Mouse (Mus musculus): Measurements from ENCODE around the gene Mief1. TPM values are rescaled to one million over a fixed set of nuclear protein-coding genes. Genes with fewer than 3 reads are reported as not detected.

Gene Mief1
- polyA plus RNA-seq, 1 experiment from 2014 or later: 36.4 TPM

DNA sequence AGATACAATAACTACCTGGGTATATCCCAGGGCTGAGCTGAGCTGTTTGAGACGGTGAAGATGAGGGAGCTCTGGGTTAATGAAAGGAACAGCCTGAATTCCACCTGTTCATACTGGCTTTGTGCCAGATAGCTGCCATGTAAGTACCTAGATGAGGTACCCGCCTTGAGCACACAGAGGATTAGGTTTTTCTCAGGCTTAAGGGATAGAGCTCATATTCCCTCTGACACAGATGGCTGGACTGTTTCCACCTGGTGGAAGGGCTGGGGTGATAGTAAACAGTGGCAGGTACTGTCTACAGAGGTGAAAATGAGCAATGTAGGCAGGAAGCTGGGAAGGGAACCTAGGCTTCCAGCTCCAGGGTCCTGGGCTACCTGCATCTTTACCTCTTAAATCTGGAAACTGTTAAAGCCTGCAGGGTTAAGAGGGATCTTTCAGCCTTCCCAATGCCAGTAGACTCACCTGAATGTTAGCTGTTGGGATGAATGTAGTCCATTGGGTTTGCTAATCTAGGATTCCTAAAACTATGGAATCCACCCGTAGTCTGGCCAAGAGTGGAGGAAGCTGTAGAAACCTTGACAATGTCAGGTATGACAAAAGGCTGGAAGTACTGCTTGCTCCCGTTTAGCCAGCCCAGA, 23.9 kb downstream of the Mief1 start:
- Histone ChIP-seq H3K27ac (replicated peaks) (peak overlapping the region; percentile 99), H3K4me3 (peak overlapping the region; percentile 94), H3K36me3 (peaks cover 26% of the 10 kb centered on the region), H3K27me3 (no peaks in the 10 kb centered on the region), H3K4me1 (replicated peaks) (peaks cover 47% of the 10 kb centered on the region), H3K9ac (0 out of 2 replicates have a peak overlapping the region, but pooled peaks have one; percentile 100), H3K4me2 (peak overlapping the region; percentile 88), H3K9me3 (no peaks in the 10 kb centered on the region)
- WGBS: 35% methylated on average over 4 of the region's 4 CpGs
- ATAC-seq (ENCODE audit: low FRiP score, low read depth): no peak

DNA sequence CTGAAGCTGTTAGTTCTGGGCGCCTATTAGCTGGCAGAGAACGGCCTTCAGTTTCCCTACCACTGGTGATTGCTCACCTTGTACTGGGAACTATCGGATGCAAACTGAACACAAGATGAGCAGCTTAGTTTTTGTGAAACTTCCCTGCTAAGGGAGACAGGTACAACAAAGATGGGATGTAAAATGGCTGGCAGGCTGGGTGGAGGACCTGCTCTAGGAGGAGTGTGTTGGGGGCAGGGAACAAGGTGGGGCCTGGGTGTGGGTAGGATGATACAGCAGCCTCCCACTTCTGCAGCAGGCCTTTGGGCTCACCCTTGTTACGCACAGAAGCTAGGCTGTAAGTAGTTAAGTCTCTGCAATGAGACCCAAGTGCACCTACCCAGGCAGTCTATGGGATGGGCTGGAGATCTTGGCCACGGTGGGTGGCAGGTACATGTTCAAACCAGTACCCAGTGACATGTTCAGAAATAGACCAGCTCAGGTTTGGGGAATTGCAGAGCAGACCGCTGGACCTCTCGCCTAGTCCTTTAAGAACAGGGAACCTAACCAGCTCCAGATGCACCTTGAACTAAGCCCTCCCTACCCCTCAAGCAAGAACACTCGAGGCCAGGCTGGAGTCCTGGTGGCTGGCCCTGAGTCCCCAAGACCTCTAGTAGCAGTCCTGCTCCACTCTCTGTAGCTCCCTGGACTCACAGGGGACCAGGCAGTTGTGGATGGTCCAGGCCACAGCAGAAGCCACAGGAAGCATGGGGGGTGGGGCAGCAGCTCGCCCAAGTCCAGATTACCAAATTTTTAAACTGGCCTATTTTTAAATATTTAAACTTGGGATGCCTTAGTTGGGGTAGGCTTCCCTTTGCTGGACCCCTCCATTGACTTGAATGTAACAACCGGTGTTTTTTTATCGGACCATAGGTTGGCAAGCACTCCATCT, 24.7 kb downstream of the Mief1 start:
- Histone ChIP-seq H3K4me2 (peak overlapping the region; percentile 88; the same call in 1 of the 2 replicates), H3K36me3 (peaks cover 26% of the 10 kb centered on the region), H3K27ac (replicated peaks) (peak overlapping the region; percentile 99; the same call in 1 of the 2 replicates), H3K4me1 (replicated peaks) (peaks cover 53% of the 10 kb centered on the region), H3K9ac (no peak overlapping the region), H3K4me3 (no peak overlapping the region), H3K27me3 (no peaks in the 10 kb centered on the region), H3K9me3 (no peaks in the 10 kb centered on the region)
- ATAC-seq (ENCODE audit: low FRiP score, low read depth): no peak
- WGBS: 70% methylated on average over 11 of the region's 11 CpGs

DNA sequence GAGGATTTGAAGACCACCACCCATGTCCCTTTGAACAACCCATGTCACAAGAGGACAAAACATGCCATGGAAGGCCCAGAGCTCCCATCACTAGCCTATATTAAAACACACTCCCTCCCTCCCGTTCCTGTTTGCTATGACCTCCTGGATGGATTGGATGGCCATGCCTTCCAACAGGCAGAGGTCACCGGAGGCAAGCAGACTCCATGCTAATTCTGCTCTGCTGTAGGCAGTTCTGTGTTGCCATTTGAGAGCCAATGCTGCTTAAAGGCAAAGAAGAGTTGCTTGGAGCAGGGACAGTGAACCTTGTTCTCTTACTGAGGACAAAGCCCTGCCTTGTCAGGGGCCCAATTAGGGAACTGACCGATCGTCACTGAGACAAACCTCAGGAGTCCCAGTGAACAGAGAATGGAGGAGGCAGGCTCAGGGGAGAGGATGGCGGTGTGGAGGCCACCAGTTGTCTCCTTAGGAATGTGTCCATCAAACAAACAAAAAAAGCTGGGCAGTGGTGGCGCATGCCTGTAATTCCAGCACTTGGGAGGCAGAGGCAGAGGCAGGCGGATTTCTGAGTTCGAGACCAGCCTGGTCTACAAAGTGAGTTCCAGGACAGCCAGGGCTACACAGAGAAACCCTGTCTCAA, 25.7 kb downstream of the Mief1 start:
- Histone ChIP-seq H3K4me3 (no peak overlapping the region), H3K4me1 (replicated peaks) (peaks cover 48% of the 10 kb centered on the region), H3K27ac (replicated peaks) (no peak overlapping the region), H3K4me2 (no peak overlapping the region), H3K27me3 (no peaks in the 10 kb centered on the region), H3K9me3 (no peaks in the 10 kb centered on the region), H3K36me3 (peaks cover 26% of the 10 kb centered on the region), H3K9ac (no peak overlapping the region)
- 68% methylated on average over 8 of the region's 8 CpGs for WGBS
- no peak for ATAC-seq (ENCODE audit: low FRiP score, low read depth)

DNA sequence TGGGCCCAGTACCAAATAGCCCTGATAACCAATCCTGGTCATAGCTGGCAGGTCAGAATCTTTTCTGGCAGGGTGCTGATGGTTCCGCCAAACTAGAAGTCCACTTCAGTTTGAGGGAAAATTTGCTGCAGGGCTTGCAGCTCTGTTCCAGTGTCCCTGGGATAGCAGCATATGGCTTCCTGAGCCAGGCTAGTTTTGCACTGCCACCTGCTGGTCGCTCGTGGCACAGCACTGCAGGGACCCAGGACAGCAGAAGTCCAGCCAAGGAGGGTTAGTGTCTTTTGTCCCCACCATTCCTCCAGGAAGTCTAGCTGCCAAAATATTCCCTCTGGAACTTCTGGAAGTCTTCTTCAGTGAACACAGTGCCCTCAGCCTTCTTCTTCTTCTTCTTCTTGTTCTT, 26.9 kb downstream of the Mief1 start:
- no peaks in the 10 kb centered on the region for H3K9me3 ChIP-seq
- no peaks in the 10 kb centered on the region for H3K27me3 ChIP-seq
- H3K4me2 ChIP-seq: no peak overlapping the region
- no peak for ATAC-seq (ENCODE audit: low FRiP score, low read depth)
- no peak overlapping the region for H3K9ac ChIP-seq
- H3K27ac ChIP-seq (replicated peaks): 0 out of 2 replicates have a peak overlapping the region, but pooled peaks have one; percentile 10
- H3K4me1 ChIP-seq (replicated peaks): peaks cover 49% of the 10 kb centered on the region
- WGBS: 8% methylated on average over 3 of the region's 3 CpGs
- peaks cover 26% of the 10 kb centered on the region for H3K36me3 ChIP-seq
- H3K4me3 ChIP-seq: no peak overlapping the region

DNA sequence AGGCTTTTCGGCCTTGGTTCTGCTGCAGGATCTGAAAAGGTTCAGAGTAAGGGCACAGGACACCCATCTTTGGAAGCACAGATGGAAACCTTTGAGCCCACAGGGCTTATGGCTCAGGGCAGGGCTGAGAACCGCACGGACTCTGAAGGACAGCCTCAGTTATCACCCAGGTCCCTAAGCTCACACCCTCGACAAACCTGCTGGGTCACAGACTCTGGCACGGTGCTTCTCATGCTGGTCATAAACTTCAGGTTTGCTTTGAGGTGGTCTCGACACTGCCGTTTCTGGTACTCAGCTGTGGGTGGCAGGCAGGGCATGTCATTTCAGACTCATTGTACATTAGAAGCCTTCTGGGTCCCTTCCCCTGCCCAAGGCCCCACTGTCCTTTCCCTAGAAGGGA, 27.3 kb downstream of the Mief1 start:
- no peak for ATAC-seq (ENCODE audit: low FRiP score, low read depth)
- Histone ChIP-seq H3K9me3 (no peaks in the 10 kb centered on the region), H3K27me3 (no peaks in the 10 kb centered on the region), H3K9ac (no peak overlapping the region), H3K4me2 (no peak overlapping the region), H3K4me1 (replicated peaks) (peaks cover 49% of the 10 kb centered on the region), H3K4me3 (no peak overlapping the region), H3K27ac (replicated peaks) (no peak overlapping the region), H3K36me3 (peaks cover 26% of the 10 kb centered on the region)
- 87% methylated on average over 7 of the region's 7 CpGs for WGBS

DNA sequence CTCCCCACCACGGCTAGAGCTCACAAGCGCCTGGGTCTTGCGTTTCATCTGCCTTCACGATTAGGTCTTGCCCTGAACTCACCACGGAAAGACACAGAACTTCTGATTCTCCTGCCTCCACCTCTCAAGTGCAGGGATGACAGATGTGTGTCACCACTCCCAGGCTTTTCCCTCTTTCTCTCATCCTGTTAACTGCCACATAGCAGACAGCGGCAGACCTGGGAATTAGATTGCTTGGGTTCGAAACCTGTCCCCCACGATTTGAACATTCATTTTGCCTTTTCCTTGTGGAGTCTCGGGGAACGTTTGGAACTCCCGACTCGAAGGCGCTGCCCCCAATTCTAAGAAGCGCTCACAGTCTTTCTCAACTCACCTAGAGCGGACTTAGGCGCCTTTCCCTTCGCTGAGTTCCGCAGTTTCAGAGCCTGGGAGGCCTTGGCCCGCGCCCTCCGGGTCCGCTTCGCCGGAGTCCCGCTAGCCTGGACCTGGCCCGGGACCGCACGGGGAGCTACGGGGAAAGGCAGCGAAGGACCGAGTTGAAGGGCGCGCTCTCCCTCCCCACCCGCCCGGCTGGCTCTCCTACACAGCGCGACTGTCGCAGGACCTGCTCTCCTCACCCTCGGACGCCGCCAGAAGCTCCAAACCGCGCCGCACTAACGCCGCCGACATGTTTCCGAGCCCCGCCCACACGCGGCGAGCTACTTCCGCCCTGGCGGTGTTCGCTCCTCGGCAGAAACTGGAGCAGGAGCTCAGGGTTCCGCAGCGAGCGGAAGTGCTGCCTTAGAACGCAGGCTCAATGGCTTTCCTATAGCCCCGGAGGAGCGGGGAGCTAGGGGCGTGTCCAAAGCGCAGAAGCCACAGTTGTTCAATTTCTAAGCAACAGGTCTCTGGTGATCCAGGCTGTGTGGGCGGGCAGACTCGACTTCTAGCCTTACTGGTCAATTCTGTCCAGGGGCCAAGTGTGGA, 30.1 kb downstream of the Mief1 start, which contains the start of gene Rps19bp1:
Gene Rps19bp1 (minus strand): TSS at position 706 of the 966 bp plus-strand sequence.
- H3K9me3 ChIP-seq: no peaks in the 10 kb centered on the region
- peak within 1 kb of the TSS; percentile 70 for H3K9ac ChIP-seq
- H3K27ac ChIP-seq (replicated peaks): peak within 1 kb of the TSS; percentile 62
- H3K36me3 ChIP-seq: 0 out of 2 replicates have a peak, but pooled peaks cover 7% of the 10 kb centered on the region
- peak within 1 kb of the TSS; percentile 82 for H3K4me2 ChIP-seq
- H3K4me3 ChIP-seq: peak within 1 kb of the TSS; percentile 72
- peak; percentile 92 for ATAC-seq (ENCODE audit: low FRiP score, low read depth)
- H3K4me1 ChIP-seq (replicated peaks): peaks cover 25% of the 10 kb centered on the region
- H3K27me3 ChIP-seq: no peaks in the 10 kb centered on the region
- WGBS: 2% methylated on average over 66 of the region's 66 CpGs

DNA sequence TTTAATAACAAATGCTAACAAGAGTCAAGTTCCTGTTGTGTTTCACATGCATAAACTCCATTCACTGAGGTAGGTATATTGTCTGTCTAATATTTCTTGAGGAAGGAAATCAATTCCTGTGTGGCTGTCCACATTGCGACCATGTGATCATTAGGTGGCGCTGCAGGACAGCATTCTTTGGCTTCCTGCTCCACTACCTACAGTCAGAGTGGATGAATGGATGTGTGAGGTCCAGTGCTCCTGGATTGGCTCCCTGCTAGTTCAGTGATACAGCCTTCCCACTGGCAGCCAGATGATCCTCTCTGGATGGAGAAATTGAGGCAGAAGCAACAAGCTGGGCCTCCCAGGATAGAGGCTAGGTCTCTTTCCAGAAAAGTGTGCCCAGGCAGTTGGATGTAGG, 32.5 kb downstream of the Mief1 start:
- Histone ChIP-seq H3K9me3 (no peaks in the 10 kb centered on the region), H3K27ac (replicated peaks) (no peak overlapping the region), H3K27me3 (no peaks in the 10 kb centered on the region), H3K4me2 (no peak overlapping the region), H3K9ac (no peak overlapping the region), H3K4me1 (replicated peaks) (peaks cover 25% of the 10 kb centered on the region), H3K36me3 (no peaks in the 10 kb centered on the region), H3K4me3 (no peak overlapping the region)
- 0% methylated on average over 2 of the region's 2 CpGs for WGBS
- ATAC-seq (ENCODE audit: low FRiP score, low read depth): peak; percentile 50; the same call in 1 of the 2 replicates

DNA sequence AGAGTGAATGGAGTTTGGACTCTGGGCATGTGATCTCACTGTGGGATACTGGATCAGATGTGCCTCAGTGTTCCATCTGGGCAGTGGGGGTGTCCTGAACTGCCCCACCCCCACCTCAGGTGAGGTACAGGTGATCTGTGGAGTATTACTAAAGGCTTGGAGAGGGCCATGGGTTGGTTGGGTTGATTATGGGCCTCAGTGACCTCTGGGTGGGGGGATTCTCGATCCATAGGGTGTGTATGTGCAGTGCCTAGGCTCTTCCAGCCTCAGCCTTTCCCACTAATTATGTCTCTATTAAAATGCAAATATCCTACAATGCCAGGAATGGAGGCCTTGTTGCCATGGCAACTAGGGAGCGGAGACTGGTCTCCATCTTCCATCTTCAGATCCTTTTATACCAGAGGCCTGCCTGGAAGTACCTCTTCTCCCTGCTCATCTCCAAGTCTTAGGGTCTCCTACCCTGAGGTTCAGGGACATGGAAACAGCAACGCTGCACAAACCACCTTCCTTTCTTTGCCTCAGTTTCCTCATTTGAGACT, 38.1 kb downstream of the Mief1 start:
- Histone ChIP-seq H3K27me3 (0 out of 2 replicates have a peak, but pooled peaks cover 4% of the 10 kb centered on the region), H3K4me2 (no peak overlapping the region), H3K4me3 (no peak overlapping the region), H3K27ac (replicated peaks) (no peak overlapping the region), H3K9ac (no peak overlapping the region), H3K4me1 (replicated peaks) (peaks cover 9% of the 10 kb centered on the region), H3K36me3 (no peaks in the 10 kb centered on the region), H3K9me3 (no peaks in the 10 kb centered on the region)
- WGBS: 39% methylated on average over 3 of the region's 3 CpGs
- ATAC-seq (ENCODE audit: low FRiP score, low read depth): 0 out of 2 replicates have a peak, but pooled peaks have one; percentile 55

DNA sequence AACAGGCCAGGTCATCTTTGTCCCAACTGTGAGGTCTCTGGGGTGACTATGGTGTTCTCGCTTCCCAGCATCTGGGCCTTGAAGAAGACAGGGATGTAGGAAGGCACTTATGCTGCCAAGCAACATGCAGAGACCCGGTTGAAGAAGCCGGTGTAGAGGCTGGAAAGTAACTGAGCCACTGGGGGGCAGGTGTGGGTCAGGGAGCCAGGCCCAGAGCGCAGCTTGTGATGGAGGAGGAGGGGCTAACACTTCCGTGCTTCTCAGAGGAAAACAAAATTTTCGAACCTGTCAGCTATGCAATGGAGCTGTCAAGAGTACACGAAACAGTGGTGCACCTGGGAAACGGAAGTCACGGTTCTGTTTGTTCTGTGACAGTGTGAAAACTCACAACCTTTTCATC, 43.3 kb downstream of the Mief1 start:
- H3K27ac ChIP-seq (replicated peaks): no peak overlapping the region
- H3K36me3 ChIP-seq: no peaks in the 10 kb centered on the region
- H3K4me1 ChIP-seq (replicated peaks): peaks cover 6% of the 10 kb centered on the region; the same call in 1 of the 2 replicates
- no peak overlapping the region for H3K4me3 ChIP-seq
- no peak overlapping the region for H3K9ac ChIP-seq
- ATAC-seq (ENCODE audit: low FRiP score, low read depth): peak; percentile 38; the same call in 1 of the 2 replicates
- H3K9me3 ChIP-seq: no peaks in the 10 kb centered on the region
- H3K27me3 ChIP-seq: peaks cover 11% of the 10 kb centered on the region; the same call in 1 of the 2 replicates
- 36% methylated on average over 9 of the region's 9 CpGs for WGBS
- H3K4me2 ChIP-seq: no peak overlapping the region

DNA sequence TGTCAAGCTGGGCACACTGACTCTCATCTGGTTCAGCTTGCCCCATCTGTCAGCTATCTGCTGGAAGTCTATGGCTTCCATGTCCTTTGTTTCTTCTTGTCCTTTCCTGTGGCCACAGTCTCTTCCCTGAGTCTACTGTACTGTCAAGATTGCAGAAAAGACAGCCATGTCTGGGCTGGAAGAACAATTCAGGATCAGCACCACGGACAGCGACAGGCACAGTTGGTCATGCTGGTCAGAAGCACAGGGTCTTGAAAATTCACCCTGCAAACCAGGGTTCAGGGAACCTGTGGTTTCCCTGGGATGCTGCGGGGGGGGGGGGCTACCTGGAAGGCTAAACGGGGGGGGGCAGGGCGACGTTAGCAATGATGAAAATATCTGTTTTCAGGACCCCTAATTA, 43.8 kb downstream of the Mief1 start:
- H3K4me2 ChIP-seq: no peak overlapping the region
- H3K36me3 ChIP-seq: no peaks in the 10 kb centered on the region
- peaks cover 11% of the 10 kb centered on the region; the same call in 1 of the 2 replicates for H3K27me3 ChIP-seq
- H3K4me1 ChIP-seq (replicated peaks): peaks cover 3% of the 10 kb centered on the region; the same call in 1 of the 2 replicates
- 4% methylated on average over 6 of the region's 6 CpGs for WGBS
- no peak overlapping the region for H3K9ac ChIP-seq
- H3K4me3 ChIP-seq: no peak overlapping the region
- no peak for ATAC-seq (ENCODE audit: low FRiP score, low read depth)
- no peak overlapping the region for H3K27ac ChIP-seq (replicated peaks)
- H3K9me3 ChIP-seq: no peaks in the 10 kb centered on the region
